Mouse (Mus musculus) kidney, adult 2 months (tissue): ENCODE results near the gene Pnmal1.

Experiments used
- CTCF ChIP-seq: fragments of 200-500 bp; conservative IDR thresholded peaks from 2 replicates; pipeline ENCODE4 v1.5.1; 2011; ENCODE audit warnings: low read depth, mild to moderate bottlenecking, control low read depth, low read length, moderate library complexity, mixed read lengths; ENCODE audit not compliant: insufficient read depth, insufficient read length
- POLR2A ChIP-seq: fragments of 200-500 bp; IDR thresholded peaks from one replicate; pipeline ENCODE4 v1.6.1; 2011; ENCODE audit warnings: low read depth, low read length, control low read depth

- TF ChIP-seq CTCF (no peak), POLR2A (no peak)
These were observed 47.6 kb upstream of the Pnmal1 start for GRCm38 (mm10) chr7:16911904-16912303.
